Mouse (Mus musculus): ENCODE measurements around the gene Wdr66.

The Wdr66 gene

DNA sequence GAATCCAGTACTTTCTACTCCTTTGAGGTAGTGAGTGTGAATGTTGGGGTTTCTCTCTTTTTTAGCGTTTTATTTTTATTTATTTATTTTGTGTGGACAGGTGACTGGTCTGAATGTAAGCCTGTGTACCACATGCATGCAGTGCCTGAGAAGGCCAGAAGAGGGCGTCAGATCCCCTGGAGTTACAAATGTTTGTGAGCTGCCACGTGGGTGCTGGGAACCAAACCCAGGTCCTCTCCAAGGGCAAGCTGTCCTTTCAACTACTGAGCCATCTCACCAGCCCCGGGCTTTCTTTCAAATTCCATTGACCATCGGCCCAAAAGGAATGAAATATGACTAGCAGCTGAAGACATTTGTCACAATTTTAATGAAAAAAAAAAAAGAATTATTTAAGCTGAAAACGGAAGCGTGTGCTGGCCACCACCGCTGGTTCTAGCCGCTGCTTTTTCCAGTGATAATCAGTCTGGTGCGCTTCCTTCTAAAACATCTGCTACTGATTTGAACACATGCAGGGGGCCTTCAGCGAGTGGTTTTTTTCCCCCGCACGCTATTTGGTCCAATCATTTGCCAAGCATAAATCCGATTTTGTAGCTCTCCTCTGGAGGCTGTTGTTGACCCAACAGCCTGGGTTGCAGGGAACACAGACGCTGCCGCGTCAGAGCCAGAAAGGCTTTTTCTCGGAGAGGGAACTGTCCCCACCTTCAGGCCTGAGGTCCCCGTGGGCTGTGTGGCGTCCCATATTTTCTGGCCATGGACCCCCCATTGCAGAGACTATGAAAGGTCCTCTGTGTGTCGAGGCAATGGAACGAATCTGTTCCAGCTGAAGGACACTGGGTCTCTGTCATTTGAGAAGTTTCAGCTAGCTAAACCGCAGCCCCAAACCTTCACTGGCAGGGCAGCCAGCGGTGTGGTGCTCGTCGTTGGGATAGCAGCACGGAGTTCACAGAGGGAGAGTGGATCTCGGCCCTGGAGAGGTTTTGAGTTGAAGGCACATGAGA lies 16.9 kb downstream of the Wdr66 start:
- no peak for DNase-seq (ENCODE audit: extremely low read depth, low read depth)

DNA sequence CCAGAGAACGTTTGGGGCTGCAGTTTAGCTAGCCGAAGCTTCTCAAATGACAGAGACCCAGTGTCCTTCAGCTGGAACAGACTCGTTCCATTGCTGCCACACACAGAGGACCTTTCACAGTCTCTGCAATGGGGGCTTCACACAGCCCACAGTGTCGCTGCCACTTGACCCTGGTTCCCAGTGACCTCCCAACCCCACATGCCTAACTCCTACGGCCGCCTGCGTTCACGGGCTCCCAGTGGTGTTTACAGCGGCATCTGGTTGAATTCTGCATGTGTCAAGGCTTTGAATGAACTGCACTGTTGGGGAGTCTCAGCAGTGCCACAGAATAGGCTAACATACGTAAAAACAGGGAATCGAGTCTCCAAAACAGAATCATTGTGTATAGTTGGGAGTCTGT lies 19.0 kb downstream of the Wdr66 start:
- DNase-seq (ENCODE audit: extremely low read depth, low read depth): no peak

DNA sequence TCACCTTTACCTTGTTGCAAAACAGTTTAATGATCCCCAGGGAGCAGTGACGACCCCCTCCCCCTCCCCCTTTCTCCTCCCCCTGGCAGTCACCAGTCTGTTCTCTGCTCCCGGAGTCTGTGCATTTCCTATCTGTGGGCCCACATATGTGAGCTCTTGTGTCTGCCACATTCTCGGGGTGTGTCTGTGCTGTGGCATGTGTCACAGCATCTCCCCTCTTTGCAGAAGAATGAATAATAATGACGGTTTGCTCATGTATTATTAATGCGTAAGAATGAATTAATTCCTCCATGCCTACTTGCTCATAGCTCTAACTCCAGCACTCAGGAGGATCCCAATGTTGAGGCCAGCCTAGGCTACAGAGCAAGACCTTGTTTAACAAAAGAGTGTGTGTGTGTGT lies 21.0 kb downstream of the Wdr66 start:
- no peak for DNase-seq (ENCODE audit: extremely low read depth, low read depth)

DNA sequence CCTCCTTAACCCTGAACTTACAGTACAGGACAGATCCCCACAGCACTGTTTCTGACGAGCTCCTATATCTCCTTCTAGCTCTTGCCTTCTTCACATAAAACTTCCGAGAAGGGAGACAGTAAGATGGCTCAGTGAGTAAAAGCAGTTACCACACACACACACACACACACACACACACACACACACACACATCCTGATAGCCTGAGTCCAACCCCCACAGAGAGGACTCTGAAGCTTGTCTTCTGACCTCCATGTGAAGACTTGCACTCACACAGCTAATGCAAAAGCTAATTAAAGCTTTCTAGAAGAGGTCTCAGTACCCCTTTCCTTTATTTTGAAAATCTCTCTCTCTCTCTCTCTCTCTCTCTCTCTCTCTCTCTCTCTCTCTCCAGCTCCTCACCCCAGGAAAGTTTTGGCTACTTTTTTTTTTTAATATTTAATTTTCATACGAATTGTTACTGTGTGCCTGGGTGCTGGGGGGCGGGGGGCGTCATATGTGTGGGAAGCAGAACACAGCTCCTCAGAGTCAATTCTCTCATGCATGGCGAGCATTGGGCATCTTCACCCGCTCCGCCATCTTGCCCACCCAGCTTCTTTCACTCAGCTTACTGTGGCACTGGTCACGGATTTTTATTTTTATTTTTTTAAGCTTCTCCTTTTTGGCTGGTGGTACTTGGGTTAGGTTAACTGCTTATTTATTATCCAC lies 24.9 kb downstream of the Wdr66 start:
- no peak for DNase-seq (ENCODE audit: extremely low read depth, low read depth)

DNA sequence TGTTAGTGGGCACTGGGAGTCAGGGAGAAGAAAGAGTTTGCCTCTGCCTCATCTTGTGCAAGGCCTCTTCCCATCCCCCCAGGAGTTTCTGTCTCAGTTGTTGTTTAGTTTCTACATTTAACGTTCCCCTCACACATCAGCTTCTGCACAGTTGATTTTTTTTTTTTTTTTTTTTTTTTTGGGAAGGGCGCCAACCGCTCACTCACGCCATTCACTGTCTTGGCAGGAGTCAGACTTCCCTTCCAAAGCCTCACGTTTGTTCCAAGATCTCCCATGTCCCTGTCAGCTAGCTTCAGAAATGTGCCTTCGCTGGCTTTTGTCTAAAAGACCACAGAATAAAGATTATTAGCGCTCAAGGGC lies 25.4 kb downstream of the Wdr66 start:
- no peak for DNase-seq (ENCODE audit: extremely low read depth, low read depth)

DNA sequence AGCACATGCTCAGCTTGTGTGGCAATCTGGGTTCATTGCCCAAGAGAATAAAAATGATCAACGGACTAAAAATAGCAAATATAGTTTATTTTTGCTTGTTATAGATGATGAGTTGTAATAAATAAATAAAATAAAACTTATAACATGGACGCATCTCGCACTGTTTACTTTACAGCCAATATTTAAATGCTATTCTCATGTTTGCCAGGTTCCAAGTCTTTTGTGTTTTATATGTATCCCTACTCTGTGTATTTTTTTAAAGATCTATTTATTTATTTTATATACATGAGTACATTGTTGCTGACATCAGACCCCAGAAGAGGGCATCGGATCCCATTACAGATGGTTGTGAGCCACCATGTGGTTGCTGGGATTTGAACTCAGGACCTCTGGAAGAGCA lies 25.8 kb downstream of the Wdr66 start:
- no peak for DNase-seq (ENCODE audit: extremely low read depth, low read depth)

DNA sequence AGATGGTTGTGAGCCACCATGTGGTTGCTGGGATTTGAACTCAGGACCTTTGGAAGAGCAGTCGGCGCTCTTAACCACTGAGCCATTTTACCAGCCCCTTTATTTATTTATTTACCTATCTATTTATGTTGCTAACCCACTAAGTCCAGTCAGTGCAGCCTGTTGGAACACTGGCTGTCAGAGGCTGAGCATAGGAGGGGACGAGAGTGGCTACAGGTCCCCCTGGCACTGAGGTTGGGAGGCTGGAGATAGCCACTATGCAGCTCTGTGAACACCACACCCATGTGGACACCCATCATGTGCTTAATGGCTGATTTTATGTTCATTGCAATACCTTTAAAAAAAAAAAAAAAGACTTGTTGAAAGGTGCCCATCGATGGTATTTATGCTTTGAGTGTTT lies 27.3 kb downstream of the Wdr66 start:
- DNase-seq (ENCODE audit: extremely low read depth, low read depth): no peak

DNA sequence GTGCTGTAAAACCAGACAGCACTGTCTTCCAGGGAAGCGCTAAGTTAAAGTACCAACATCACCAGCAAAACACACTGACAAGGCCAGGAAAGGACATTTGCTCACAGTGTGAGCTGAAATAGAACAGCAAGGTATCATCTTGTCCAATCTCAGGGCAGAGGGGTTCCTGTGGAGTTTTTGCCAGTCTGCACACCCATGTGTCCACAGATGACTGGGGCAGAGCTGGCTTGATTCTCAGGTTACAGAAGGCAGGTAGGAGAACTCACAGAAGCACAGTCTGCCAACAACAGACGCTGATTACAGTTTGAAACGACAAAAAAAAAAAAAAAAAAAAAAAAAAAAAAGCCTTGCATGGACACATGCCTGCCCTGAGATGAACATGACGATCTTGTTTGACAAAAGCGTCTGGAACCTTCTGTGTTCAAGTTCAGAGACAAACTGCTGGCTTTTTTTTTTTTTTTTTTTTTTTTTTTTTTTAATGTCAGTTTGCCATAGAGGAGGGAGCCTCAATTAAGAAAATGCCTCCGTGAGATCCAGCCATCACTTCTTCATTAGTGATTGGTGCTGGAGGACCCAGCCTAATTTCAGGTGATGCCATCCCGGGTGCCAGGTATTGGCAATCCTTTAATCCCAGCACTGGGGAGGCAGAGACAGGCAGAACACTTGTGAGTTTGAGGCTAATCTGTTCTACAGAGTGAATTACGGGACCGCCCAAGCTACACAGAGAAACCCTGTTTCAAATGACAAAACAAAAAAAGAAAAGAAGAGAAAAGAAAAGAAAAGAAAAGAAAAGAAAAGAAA lies 29.6 kb downstream of the Wdr66 start:
- no peak for DNase-seq (ENCODE audit: extremely low read depth, low read depth)

DNA sequence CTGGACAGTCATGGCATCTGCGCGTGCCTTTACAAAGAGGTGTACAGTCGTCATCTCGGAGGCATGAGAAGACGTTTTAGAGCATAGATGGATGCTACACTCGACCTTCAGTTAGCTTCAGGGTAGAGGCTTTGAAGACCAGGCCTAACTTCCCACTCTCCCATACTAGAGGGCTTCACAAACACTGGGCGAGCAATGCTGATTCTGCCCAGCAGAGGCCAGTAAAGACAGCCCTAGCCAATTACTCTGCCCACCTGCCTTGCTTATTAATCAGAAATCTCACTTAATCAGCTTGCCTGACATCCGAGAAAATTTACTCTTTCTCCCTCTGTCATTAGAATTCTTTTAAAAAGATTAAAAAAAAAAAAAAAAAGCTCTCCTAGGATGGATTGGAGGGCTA lies 33.3 kb downstream of the Wdr66 start:
- DNase-seq (ENCODE audit: extremely low read depth, low read depth): no peak

DNA sequence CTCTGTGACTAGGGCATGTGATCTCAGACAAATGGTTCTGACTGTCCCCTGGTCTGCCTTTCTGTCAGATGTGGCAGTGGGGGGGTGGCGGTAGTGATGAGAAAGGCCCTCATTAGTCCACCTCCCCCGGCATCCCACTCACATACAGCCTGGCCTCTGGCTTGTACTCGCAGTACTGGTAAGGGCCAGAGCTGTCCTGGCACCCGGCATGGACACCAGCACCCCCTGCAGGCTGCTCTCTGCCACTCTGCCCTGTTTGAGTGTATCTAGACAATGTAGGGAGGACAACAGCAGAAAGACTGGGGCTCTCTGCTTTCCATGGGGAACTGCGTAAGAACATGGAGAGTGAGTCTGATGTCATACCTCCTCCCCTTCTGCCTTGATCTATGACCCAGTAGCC lies 36.2 kb downstream of the Wdr66 start:
- DNase-seq (ENCODE audit: extremely low read depth, low read depth): no peak

DNA sequence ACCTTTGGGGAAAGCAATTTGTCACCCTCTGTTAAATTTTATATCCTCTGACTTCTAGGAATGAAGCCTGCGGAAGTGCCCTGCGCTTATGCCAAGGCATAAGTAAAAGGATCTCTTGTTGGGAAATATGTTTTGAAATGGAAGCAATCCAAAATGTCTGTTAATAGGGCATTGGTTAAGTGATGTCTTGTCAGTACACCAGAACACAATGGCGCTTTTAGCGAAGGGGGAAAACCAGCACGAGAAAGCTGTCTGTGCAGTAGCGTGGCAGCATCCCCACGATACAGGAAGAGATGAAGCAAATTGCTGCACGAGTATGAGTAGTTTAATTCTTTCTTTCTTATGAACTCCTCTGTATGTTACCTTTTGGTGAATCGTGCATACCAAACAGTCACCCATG lies 42.8 kb downstream of the Wdr66 start:
- DNase-seq (ENCODE audit: extremely low read depth, low read depth): no peak

DNA sequence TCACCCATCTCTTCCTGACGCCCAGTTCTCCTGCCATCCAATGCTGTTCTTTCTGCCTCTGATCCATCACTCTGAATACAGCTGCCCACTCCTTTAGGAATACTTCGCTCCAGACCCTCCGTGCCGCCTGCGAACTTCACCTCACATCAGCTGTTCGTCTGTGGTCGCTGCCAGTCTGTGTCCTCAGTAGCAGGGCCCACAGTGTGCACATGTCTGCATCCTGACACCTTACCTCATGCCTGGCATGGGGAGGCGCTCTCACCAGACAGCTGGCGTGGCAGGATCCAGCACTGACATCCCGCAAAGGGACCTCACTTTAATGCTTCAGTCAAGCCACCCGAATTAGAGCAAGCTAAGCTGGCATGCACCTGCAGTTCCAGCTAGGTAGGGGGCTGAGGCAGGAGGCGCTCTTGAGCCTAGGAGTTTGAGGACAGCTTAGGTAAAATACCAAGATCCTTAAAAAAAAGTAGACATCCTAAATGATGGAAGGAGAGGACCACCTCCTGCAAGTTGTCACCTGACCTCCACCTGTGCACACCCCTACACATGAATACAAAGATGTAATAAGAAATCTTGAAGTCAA lies 44.4 kb downstream of the Wdr66 start:
- DNase-seq (ENCODE audit: extremely low read depth, low read depth): peak; percentile 3

DNA sequence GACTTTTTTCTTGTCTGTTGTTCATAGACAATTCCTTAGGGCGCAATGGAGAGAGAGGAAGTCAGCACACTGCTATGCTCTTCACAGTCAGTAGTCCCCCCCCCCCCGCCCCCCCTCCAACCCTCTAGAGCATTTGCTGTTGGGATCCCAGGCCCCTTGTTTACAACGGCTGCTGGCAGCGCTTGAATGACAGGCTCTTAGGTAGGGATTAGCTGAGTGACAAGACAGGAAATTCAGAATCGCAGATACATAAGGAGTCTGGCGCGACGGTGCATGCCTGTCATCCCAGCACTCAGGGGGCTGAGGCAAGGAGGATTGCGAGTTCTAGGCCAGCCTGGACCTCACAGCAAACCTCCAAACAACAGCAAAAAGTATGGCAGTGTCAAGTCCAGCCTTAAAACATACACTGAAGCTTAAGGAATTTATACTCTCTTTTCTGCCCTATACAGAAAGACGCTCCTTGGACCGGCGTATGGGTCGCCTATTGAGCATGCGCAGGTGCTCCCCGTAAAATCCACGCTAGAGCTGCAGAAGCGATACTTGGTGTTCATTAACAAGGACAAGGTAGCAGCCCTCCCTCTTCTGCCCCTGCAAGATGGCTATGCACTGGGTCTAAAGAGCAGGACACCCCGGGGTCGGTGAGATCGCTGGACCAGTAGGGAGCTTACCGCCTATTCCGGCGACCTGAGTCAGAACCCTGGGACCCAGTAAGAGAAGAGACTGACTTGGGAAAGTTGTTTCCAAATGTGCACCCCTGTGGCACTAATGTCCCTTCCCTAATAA lies 45.3 kb downstream of the Wdr66 start:
- no peak for DNase-seq (ENCODE audit: extremely low read depth, low read depth)

DNA sequence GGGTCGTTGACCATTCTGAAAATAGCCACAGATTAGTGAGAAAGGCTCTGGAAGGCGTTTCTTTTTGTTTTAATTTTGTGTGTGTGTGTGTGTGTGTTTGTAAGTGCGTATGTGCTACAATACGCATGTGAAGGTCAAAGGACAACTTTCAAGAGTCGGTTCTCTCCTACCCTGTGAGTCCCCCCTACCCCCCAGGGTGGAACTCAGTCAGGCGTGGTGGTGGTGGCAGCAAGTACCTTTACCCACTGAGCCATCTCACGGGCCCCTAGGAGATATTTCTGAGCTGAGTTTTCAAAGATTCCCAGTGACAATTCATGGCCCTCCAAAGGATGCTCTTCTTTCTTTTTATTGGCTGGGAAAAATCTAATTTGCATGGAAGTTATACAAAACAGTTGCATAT lies 45.9 kb downstream of the Wdr66 start:
- DNase-seq (ENCODE audit: extremely low read depth, low read depth): no peak

DNA sequence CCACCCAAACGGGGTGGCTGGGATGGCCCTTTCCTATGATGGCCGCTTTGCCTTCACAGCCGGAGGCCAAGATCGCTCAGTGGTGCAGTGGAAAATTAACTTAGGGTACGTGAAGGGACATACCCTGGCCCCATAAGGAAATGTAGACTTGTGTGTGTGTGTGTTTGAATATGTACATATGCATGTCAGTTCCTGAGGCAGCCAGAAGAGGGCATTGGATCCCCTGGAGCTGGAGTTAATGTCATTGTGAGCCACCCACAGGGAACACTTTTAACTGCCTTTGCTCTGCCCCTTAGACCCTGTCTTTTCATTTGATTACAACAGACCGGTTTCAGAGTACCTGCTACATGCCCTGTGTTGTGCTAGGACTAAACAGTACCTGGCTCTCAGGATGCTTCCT lies 46.6 kb downstream of the Wdr66 start:
- no peak for DNase-seq (ENCODE audit: extremely low read depth, low read depth)

DNA sequence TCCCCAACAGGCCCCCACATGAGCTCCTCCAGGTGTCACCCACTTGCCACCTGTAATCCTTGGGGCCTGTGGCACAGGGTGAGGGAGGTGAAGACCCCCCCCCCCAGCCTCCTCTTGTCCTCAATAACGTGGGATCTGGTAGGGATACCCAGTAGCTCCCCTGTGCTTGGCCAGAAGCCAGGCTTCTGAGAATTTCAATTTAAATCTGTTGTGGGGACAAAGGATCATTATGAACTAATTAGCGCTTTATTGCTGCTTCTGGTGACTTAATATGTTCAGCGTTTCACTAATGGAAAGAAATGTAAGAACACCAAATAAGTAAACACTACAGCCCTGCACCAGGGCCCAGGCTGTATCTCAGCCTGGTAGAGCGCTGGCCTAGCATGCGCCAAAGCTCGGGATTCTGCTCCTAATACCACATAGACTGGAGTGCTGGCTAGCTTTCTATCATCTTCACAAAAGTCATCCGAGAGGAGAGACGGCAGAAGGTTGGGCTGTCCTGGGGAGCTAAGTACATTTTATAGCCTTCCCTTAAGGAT lies 48.7 kb downstream of the Wdr66 start:
- DNase-seq (ENCODE audit: extremely low read depth, low read depth): no peak

DNA sequence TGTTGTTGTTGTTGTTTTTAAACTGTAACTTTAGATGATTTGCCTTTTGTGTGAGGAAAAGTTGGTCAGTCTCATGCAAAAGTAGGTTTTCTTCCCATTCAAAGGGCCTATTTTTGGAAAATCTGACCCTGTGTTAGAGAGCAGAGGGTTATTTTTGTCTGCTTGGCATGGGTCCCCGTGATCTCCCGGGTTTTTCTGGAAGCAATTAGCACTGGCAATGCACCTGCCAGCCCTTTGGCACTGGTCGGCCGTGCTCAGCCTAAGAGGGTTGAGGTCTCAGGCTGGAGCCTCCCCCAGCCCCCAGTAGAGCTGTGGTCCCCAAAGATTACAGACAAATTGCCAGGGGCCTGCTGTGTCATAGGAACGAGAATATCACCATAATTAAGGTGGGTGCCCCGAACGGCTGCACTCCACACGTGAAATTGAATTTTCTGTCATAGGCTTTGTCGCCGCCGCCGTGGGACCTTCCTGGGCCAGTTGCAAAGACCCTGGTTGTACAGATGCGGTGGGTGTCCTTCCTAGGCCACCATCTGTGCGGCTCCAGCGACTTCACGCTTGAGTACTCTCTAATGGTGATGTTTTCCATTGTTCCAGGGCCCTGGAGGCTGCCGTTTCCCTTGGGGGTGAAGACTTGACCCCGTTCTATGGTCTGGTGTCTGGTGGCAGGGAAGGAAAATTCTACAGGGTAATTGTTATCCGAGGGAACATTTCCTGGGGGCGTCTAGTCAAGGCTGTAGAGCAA lies 50.0 kb downstream of the Wdr66 start:
- DNase-seq (ENCODE audit: extremely low read depth, low read depth): no peak

DNA sequence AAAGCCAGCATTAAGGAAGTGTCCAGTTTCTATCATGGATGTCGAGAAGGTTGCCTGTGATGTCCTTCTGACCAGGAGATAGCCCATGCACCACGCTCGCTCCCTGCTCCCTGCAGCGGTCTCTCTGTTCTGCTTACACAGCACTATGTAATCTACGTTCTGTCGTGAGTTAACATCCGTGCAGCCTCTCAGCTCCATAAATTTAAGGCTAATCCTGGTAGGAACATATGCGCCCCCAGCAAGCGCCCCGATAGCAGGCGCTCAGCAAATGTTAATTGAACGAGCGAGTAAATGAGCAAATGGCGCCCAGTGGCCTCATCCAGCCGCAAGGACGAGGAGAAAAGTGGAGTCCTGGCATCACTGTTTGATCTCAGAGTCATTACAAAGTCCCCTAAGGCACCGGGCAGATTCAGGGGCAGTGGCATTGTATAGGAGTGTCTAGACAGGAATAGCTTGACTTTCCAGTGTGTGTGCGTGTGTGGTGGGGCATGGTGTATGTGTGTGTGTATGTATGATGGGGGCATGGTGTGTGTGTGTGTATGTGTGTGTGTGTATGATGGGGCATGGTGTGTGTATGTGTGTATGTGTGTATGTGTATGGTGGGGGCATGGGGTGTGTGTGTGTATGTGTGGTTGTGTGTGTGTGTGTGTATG lies 55.9 kb downstream of the Wdr66 start:
- DNase-seq (ENCODE audit: extremely low read depth, low read depth): no peak

DNA sequence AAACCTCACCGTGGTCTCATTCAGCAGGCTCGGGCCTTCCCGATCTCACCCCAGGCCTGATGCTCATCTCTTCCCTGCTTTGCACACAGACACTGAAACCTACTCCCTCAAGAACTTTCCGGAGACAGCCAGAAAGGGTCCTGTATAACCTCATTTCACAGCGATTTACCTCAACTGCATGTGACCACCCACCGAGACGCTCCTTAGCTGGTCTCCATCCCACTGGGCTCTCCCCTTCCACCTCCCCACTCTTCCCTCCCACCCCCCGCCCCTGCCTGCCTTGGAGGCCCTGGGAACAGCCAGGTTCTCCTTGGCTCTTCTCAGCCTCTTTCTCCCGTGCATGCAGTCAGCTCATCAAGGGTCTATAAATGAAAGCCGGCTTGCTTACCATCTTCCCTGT lies 57.9 kb downstream of the Wdr66 start:
- no peak for DNase-seq (ENCODE audit: extremely low read depth, low read depth)

Measured in MEL-GATA-1-ER (cell line).